Mouse (Mus musculus): ENCODE results near the gene Vps53. TPM values are rescaled to one million over a fixed set of nuclear protein-coding genes. Genes with fewer than 3 reads are reported as not detected.

Gene Vps53
- polyA plus RNA-seq, 1 experiment from 2014 or later: 51.0 TPM

- WGBS: under 1% methylated on average over 89 of the region's 90 CpGs
- H3K27ac ChIP-seq: peak overlapping the region; percentile 91
- 0 out of 2 replicates have a peak, but pooled peaks cover 10% of the 10 kb centered on the region for H3K4me1 ChIP-seq (replicated peaks)
- ATAC-seq: peak; percentile 99
- peak overlapping the region; percentile 87 for H3K9ac ChIP-seq
- peaks cover 12% of the 10 kb centered on the region for H3K36me3 ChIP-seq
- H3K9me3 ChIP-seq: no peaks in the 10 kb centered on the region
- no peaks in the 10 kb centered on the region for H3K27me3 ChIP-seq (replicated peaks)
- H3K4me2 ChIP-seq (replicated peaks): peak overlapping the region; percentile 82
- peak overlapping the region; percentile 87 for H3K4me3 ChIP-seq (replicated peaks)
Observed at GRCm38 (mm10) chr11:76201761-76202674, 22.6 kb upstream of the Vps53 start.

GRCm38 (mm10) chr11:76196977-76197469, 17.6 kb upstream of the Vps53 start:
- Histone ChIP-seq H3K4me1 (replicated peaks) (0 out of 2 replicates have a peak, but pooled peaks cover 4% of the 10 kb centered on the region), H3K4me2 (replicated peaks) (peak overlapping the region; percentile 24), H3K27ac (peak overlapping the region; percentile 77), H3K9me3 (no peaks in the 10 kb centered on the region), H3K9ac (no peak overlapping the region), H3K27me3 (replicated peaks) (no peaks in the 10 kb centered on the region), H3K4me3 (replicated peaks) (no peak overlapping the region), H3K36me3 (no peaks in the 10 kb centered on the region)
- ATAC-seq: peak; percentile 15; the same call in 1 of the 2 replicates
- WGBS: 47% methylated on average over 8 of the region's 8 CpGs

GRCm38 (mm10) chr11:76196275-76196976, 17.0 kb upstream of the Vps53 start:
- Histone ChIP-seq H3K27ac (peak overlapping the region; percentile 77), H3K9ac (no peak overlapping the region), H3K4me3 (replicated peaks) (no peak overlapping the region), H3K27me3 (replicated peaks) (no peaks in the 10 kb centered on the region), H3K4me2 (replicated peaks) (peak overlapping the region; percentile 24), H3K9me3 (no peaks in the 10 kb centered on the region), H3K4me1 (replicated peaks) (0 out of 2 replicates have a peak, but pooled peaks cover under 1% of the 10 kb centered on the region), H3K36me3 (no peaks in the 10 kb centered on the region)
- peak; percentile 93 for ATAC-seq
- 42% methylated on average over 8 of the region's 8 CpGs for WGBS

- Histone ChIP-seq H3K9ac (no peak overlapping the region), H3K36me3 (no peaks in the 10 kb centered on the region), H3K9me3 (no peaks in the 10 kb centered on the region), H3K4me3 (replicated peaks) (no peak overlapping the region), H3K27me3 (replicated peaks) (no peaks in the 10 kb centered on the region), H3K4me2 (replicated peaks) (no peak overlapping the region), H3K27ac (no peak overlapping the region), H3K4me1 (replicated peaks) (no peaks in the 10 kb centered on the region)
- ATAC-seq: no peak
- 88% methylated on average over 6 of the region's 6 CpGs for WGBS
Observed at GRCm38 (mm10) chr11:76186908-76187307, 7.5 kb upstream of the Vps53 start.

- no peak overlapping the region for H3K4me2 ChIP-seq (replicated peaks)
- no peaks in the 10 kb centered on the region for H3K9me3 ChIP-seq
- no peak overlapping the region for H3K9ac ChIP-seq
- no peaks in the 10 kb centered on the region for H3K36me3 ChIP-seq
- H3K4me1 ChIP-seq (replicated peaks): peaks cover 4% of the 10 kb centered on the region; the same call in 1 of the 2 replicates
- H3K27me3 ChIP-seq (replicated peaks): no peaks in the 10 kb centered on the region
- 82% methylated on average over 4 of the region's 4 CpGs for WGBS
- H3K4me3 ChIP-seq (replicated peaks): no peak overlapping the region
- no peak for ATAC-seq
- no peak overlapping the region for H3K27ac ChIP-seq
Observed at GRCm38 (mm10) chr11:76183745-76184144, 4.3 kb upstream of the Vps53 start.

- peak overlapping the region; percentile 69 for H3K9ac ChIP-seq
- H3K27me3 ChIP-seq (replicated peaks): no peaks in the 10 kb centered on the region
- WGBS: 16% methylated on average over 7 of the region's 7 CpGs
- no peaks in the 10 kb centered on the region for H3K9me3 ChIP-seq
- H3K27ac ChIP-seq: peak overlapping the region; percentile 68; the same call in 1 of the 2 replicates
- ATAC-seq: no peak
- H3K4me2 ChIP-seq (replicated peaks): peak overlapping the region; percentile 94
- peaks cover 6% of the 10 kb centered on the region; the same call in 1 of the 2 replicates for H3K4me1 ChIP-seq (replicated peaks)
- no peaks in the 10 kb centered on the region for H3K36me3 ChIP-seq
- peak overlapping the region; percentile 82 for H3K4me3 ChIP-seq (replicated peaks)
Observed at GRCm38 (mm10) chr11:76180146-76180540, 696 bp upstream of the Vps53 start.

- Histone ChIP-seq H3K27me3 (replicated peaks) (no peaks in the 10 kb centered on the region), H3K9me3 (no peaks in the 10 kb centered on the region), H3K36me3 (peaks cover 2% of the 10 kb centered on the region; the same call in 1 of the 2 replicates), H3K4me3 (replicated peaks) (peak overlapping the region; percentile 82), H3K9ac (peak overlapping the region; percentile 69), H3K27ac (peak overlapping the region; percentile 68), H3K4me1 (replicated peaks) (peaks cover 6% of the 10 kb centered on the region; the same call in 1 of the 2 replicates), H3K4me2 (replicated peaks) (peak overlapping the region; percentile 94)
- 1% methylated on average over 28 of the region's 28 CpGs for WGBS
- peak; percentile 91 for ATAC-seq
Observed at GRCm38 (mm10) chr11:76178726-76179494, 537 bp downstream of the Vps53 start.

GRCm38 (mm10) chr11:76170207-76170606, 9.2 kb downstream of the Vps53 start:
- peaks cover 3% of the 10 kb centered on the region; the same call in 1 of the 2 replicates for H3K4me1 ChIP-seq (replicated peaks)
- no peak overlapping the region for H3K4me2 ChIP-seq (replicated peaks)
- H3K27me3 ChIP-seq (replicated peaks): no peaks in the 10 kb centered on the region
- no peaks in the 10 kb centered on the region for H3K9me3 ChIP-seq
- no peak overlapping the region for H3K4me3 ChIP-seq (replicated peaks)
- H3K9ac ChIP-seq: no peak overlapping the region
- 65% methylated on average over 5 of the region's 5 CpGs for WGBS
- H3K36me3 ChIP-seq: peaks cover 7% of the 10 kb centered on the region
- H3K27ac ChIP-seq: no peak overlapping the region
- no peak for ATAC-seq

GRCm38 (mm10) chr11:76168976-76169375, 10.5 kb downstream of the Vps53 start:
- no peak overlapping the region for H3K4me3 ChIP-seq (replicated peaks)
- no peaks in the 10 kb centered on the region for H3K9me3 ChIP-seq

GRCm38 (mm10) chr11:76167079-76167765, 12.2 kb downstream of the Vps53 start:
- Histone ChIP-seq H3K4me2 (replicated peaks) (no peak overlapping the region), H3K36me3 (no peaks in the 10 kb centered on the region), H3K4me1 (replicated peaks) (peaks cover 3% of the 10 kb centered on the region; the same call in 1 of the 2 replicates), H3K9me3 (no peaks in the 10 kb centered on the region), H3K27me3 (replicated peaks) (no peaks in the 10 kb centered on the region), H3K4me3 (replicated peaks) (no peak overlapping the region), H3K9ac (no peak overlapping the region), H3K27ac (no peak overlapping the region)
- ATAC-seq: no peak
- WGBS: 19% methylated on average over 5 of the region's 5 CpGs

More at GRCm38 (mm10) chr11:76168976-76169375, 10.5 kb downstream of the Vps53 start:
- Histone ChIP-seq H3K27ac (no peak overlapping the region), H3K9ac (no peak overlapping the region), H3K4me1 (replicated peaks) (peaks cover 3% of the 10 kb centered on the region; the same call in 1 of the 2 replicates), H3K4me2 (replicated peaks) (no peak overlapping the region), H3K27me3 (replicated peaks) (no peaks in the 10 kb centered on the region), H3K36me3 (peaks cover 6% of the 10 kb centered on the region)
- 76% methylated on average over 3 of the region's 3 CpGs for WGBS
- no peak for ATAC-seq

GRCm38 (mm10) chr11:76166657-76167056, 12.8 kb downstream of the Vps53 start:
- no peak overlapping the region for H3K4me3 ChIP-seq (replicated peaks)
- 87% methylated on average over 4 of the region's 4 CpGs for WGBS
- H3K9me3 ChIP-seq: no peaks in the 10 kb centered on the region
- no peak overlapping the region for H3K9ac ChIP-seq
- no peaks in the 10 kb centered on the region for H3K36me3 ChIP-seq
- no peaks in the 10 kb centered on the region for H3K27me3 ChIP-seq (replicated peaks)
- ATAC-seq: no peak
- no peak overlapping the region for H3K27ac ChIP-seq
- no peak overlapping the region for H3K4me2 ChIP-seq (replicated peaks)
- peaks cover 3% of the 10 kb centered on the region; the same call in 1 of the 2 replicates for H3K4me1 ChIP-seq (replicated peaks)
